34 mouse cellular contexts compared by ENCODE assay signal in the genomic region with DNA sequence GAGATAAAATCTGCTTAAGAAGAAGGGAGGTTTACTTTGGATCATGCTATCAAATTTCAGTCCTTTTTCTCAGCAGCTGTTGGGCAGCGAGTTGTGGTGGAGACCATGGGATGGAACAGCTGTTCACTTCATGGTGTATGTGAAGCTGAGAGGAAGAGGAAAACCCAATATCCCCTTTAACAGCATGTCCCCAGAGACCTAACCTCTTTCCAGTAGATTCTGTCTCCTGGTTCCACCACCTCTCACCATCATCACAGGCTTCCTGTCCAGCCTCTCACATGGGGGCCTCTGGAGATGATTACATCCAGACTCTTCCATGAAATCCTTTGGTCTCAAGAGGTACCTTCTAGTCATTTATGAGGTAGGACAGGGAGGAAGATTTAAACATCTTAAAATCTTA.
"Had no signal": no experiment of that assay in that cellular context is flagged by ENCODE, and none has a peak within 500 bp of the region (broad histone marks: within the 10 kb centered on the region; RNA-seq: fewer than 3 reads in every experiment).

No protein-coding gene starts in this region.

- H3K4me1 ChIP-seq: heart, embryonic 10.5 days; heart, embryonic 15.5 days; intestine, embryonic 15.5 days had no signal

- H3K36me3 ChIP-seq: heart, embryonic 10.5 days; heart, embryonic 13.5 days; heart, embryonic 15.5 days; hindbrain, embryonic 10.5 days; hindbrain, embryonic 13.5 days; hindbrain, embryonic 15.5 days; intestine, embryonic 15.5 days; kidney, embryonic 15.5 days had no signal

- H3K27me3 ChIP-seq: hindbrain, embryonic 12.5 days; hindbrain, embryonic 15.5 days; intestine, embryonic 15.5 days had no signal

- DNase-seq: heart, postnatal 10 days; heart, postnatal 14 days; heart, postnatal 36 days; heart, postnatal 4 days; kidney, adult 11 months; kidney, adult 18-20 months; kidney, adult 2 months; kidney, adult 8-10 months; kidney, adult 9 months; kidney, postnatal 10 days; kidney, postnatal 14 days; kidney, postnatal 36 days; kidney, postnatal 4 days; layer of hippocampus, adult 9-11 months; layer of hippocampus, postnatal 36 days had no signal

- H3K9ac ChIP-seq: heart, embryonic 13.5 days; heart, embryonic 15.5 days; hindbrain, embryonic 12.5 days; hindbrain, embryonic 13.5 days; hindbrain, embryonic 14.5 days; hindbrain, embryonic 15.5 days; intestine, embryonic 15.5 days; kidney, embryonic 15.5 days had no signal

- H3K27ac ChIP-seq: heart, embryonic 10.5 days; heart, embryonic 13.5 days; heart, embryonic 15.5 days; hindbrain, embryonic 10.5 days; hindbrain, embryonic 12.5 days; hindbrain, embryonic 13.5 days; hindbrain, embryonic 14.5 days; hindbrain, embryonic 15.5 days; hindbrain, postnatal 0 days; intestine, embryonic 15.5 days; kidney, embryonic 15.5 days; kidney, postnatal 0 days; layer of hippocampus, adult 2 months; left cerebral cortex, adult 2 months had no signal

- H3K4me2 ChIP-seq: heart, embryonic 11.5 days; heart, embryonic 13.5 days; heart, embryonic 15.5 days; hindbrain, embryonic 12.5 days; hindbrain, embryonic 13.5 days; hindbrain, embryonic 14.5 days; hindbrain, embryonic 15.5 days; intestine, embryonic 15.5 days; kidney, embryonic 15.5 days had no signal

- H3K4me3 ChIP-seq: heart, embryonic 10.5 days; heart, embryonic 13.5 days; heart, embryonic 15.5 days; hindbrain, embryonic 10.5 days; hindbrain, embryonic 12.5 days; hindbrain, embryonic 13.5 days; hindbrain, embryonic 15.5 days; intestine, embryonic 15.5 days; kidney, embryonic 15.5 days; layer of hippocampus, adult 2 months; left cerebral cortex, adult 2 months had no signal

- ATAC-seq: hindbrain, embryonic 16.5 days; hindbrain, postnatal 0 days; inflammation-experienced regulatory T-cells, adult 6 months; intestine, embryonic 15.5 days; intestine, embryonic 16.5 days; intestine, postnatal 0 days had no signal

- H3K9me3 ChIP-seq: heart, embryonic 10.5 days; heart, embryonic 13.5 days; heart, embryonic 15.5 days; hindbrain, embryonic 10.5 days; hindbrain, embryonic 12.5 days; hindbrain, embryonic 13.5 days; hindbrain, embryonic 15.5 days; intestine, embryonic 15.5 days; kidney, embryonic 15.5 days had no signal
